Mouse (Mus musculus) spleen, adult 2 months (tissue): ENCODE measurements around the gene Ddo. TPM values are rescaled to one million over a fixed set of nuclear protein-coding genes. Genes with fewer than 3 reads are reported as not detected.

ENCODE experiments used
- DNase-seq, 2 experiments: peaks; one replicate each; pipeline versions ENCODE4 v3.0.0 to v3.0.0-alpha.2; 2012 to 2021; ENCODE audit warnings: low spot score in 2 of 2, low read depth in 1 of 2
- H3K27ac ChIP-seq: fragments of 200-500 bp; 2 replicates; pipeline ENCODE4 v1.5.1; 2012; ENCODE audit warnings: low read length, inconsistent platforms; ENCODE audit not compliant: insufficient read depth
- H3K27me3 ChIP-seq: fragments of 200-500 bp; 2 replicates; pipeline ENCODE4 v1.6.1; 2012; ENCODE audit warnings: mild to moderate bottlenecking, moderate library complexity, low read length, inconsistent platforms; ENCODE audit not compliant: control insufficient read depth, insufficient read depth
- H3K36me3 ChIP-seq: fragments of 200-500 bp; 2 replicates; pipeline ENCODE4 v1.6.1; 2012; ENCODE audit warnings: mild to moderate bottlenecking, low read length, inconsistent platforms; ENCODE audit not compliant: control insufficient read depth, insufficient read depth
- H3K4me1 ChIP-seq: fragments of 200-500 bp; 2 replicates; pipeline ENCODE4 v1.6.1; 2011; ENCODE audit warnings: inconsistent platforms; ENCODE audit not compliant: control insufficient read depth, insufficient read depth, insufficient read length
- H3K4me3 ChIP-seq: fragments of 200-500 bp; 2 replicates; pipeline ENCODE4 v1.5.1; 2011; ENCODE audit warnings: mild to moderate bottlenecking, inconsistent platforms; ENCODE audit not compliant: insufficient read depth, insufficient read length; ENCODE audit errors: extremely low read depth
- CTCF ChIP-seq: fragments of 200-500 bp; IDR thresholded peaks from 2 replicates; pipeline ENCODE4 v1.5.1; 2011; ENCODE audit warnings: mild to moderate bottlenecking, inconsistent platforms; ENCODE audit not compliant: insufficient read depth, insufficient read length, insufficient replicate concordance; ENCODE audit errors: extremely low read depth
- POLR2A ChIP-seq: fragments of 200-500 bp; IDR thresholded peaks from 2 replicates; pipeline ENCODE4 v1.6.1; 2011; ENCODE audit warnings: low read depth, low read length, inconsistent platforms
- WGBS: fragments of 180-500 bp; shearing (Covaris S2); methylation state at CpG from one replicate; pipeline ENCODE4 v1.1.7; 2018; 5-methylcytosine and 5-hydroxymethylcytosine counted together
- polyA plus RNA-seq: library from polyadenylated mRNA; depleted of rRNA; stranded (reverse); fragments of >200 nt; gene quantifications from 2 replicates; pipeline ENCODE4 v1.2.3, GENCODE M21; 2012

Gene Ddo
- polyA plus RNA-seq, 1 experiment = 0.71 TPM

- 92% methylated on average over 4 of the region's 4 CpGs for WGBS
- H3K4me1 ChIP-seq = no peaks in the 10 kb centered on the region; the same call in 1 of the 2 replicates
- DNase-seq = no peak
- H3K27ac ChIP-seq = no peak overlapping the region
- TF ChIP-seq POLR2A (no peak), CTCF (no peak)
- H3K4me3 ChIP-seq = no peak overlapping the region
- H3K36me3 ChIP-seq = no peaks in the 10 kb centered on the region
- H3K27me3 ChIP-seq = no peaks in the 10 kb centered on the region; the same call in 1 of the 2 replicates
Observed at GRCm38 (mm10) chr10:40640406-40640805, 10.6 kb downstream of the Ddo start.

DNA sequence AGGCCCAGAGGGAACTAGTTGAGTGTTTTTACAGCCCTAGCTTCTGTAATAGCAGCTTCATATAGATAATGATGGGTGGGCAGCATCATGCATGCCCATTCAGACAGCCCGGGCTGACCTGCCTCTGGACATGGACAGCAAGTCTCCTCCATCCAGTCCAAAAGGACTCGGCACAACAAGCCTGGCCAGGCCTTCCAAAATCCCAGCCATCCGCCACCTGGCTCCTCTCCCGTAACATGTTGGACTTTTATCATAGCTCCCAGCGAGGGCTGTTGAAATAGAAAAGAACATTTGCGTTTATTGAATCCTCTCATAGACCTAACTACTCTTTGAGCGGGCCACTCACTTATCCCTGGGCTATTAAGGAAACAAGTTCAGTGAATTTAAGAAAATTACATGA, 12.1 kb downstream of the Ddo start:
- Histone ChIP-seq H3K36me3 (no peaks in the 10 kb centered on the region), H3K27me3 (no peaks in the 10 kb centered on the region; the same call in 1 of the 2 replicates), H3K27ac (no peak overlapping the region), H3K4me1 (no peaks in the 10 kb centered on the region; the same call in 1 of the 2 replicates), H3K4me3 (no peak overlapping the region)
- WGBS = 94% methylated on average over 7 of the region's 7 CpGs
- TF ChIP-seq POLR2A (no peak), CTCF (no peak)
- DNase-seq = no peak

DNA sequence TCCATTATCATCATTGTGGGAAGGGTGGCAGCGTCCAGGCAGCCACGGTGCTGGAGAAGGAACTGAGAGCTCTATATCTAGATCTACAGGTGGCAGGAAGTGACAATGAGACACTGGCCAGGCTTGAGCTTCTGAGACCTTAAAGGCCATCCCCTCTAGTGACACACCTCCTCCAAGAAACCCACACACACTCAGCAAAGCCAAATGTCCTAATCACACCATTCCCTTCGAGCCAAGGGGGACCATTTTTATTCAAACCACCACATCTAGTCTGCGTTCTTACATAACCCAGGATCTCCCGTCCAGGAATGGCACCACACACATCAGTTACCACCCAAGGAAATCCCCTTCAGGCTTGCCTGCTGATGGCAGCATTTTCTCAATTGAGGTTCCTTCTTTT, 13.3 kb downstream of the Ddo start:
- Histone ChIP-seq H3K36me3 (no peaks in the 10 kb centered on the region), H3K27me3 (no peaks in the 10 kb centered on the region; the same call in 1 of the 2 replicates), H3K4me3 (no peak overlapping the region), H3K4me1 (no peaks in the 10 kb centered on the region; the same call in 1 of the 2 replicates), H3K27ac (no peak overlapping the region)
- DNase-seq = no peak
- WGBS = 51% methylated on average over 5 of the region's 5 CpGs
- no peak for TF ChIP-seq CTCF
- no peak for TF ChIP-seq POLR2A

- Histone ChIP-seq H3K4me3 (no peak overlapping the region), H3K27ac (no peak overlapping the region), H3K4me1 (no peaks in the 10 kb centered on the region; the same call in 1 of the 2 replicates), H3K36me3 (no peaks in the 10 kb centered on the region), H3K27me3 (no peaks in the 10 kb centered on the region; the same call in 1 of the 2 replicates)
- 80% methylated on average over 9 of the region's 9 CpGs for WGBS
- no peak for DNase-seq
- TF ChIP-seq CTCF = no peak
- TF ChIP-seq POLR2A = no peak
Observed at GRCm38 (mm10) chr10:40644456-40644855, 14.6 kb downstream of the Ddo start.

GRCm38 (mm10) chr10:40645346-40645745, 15.5 kb downstream of the Ddo start:
- no peak for DNase-seq
- 84% methylated on average over 1 of the region's 1 CpGs for WGBS
- no peak for TF ChIP-seq POLR2A
- no peak for TF ChIP-seq CTCF
- no peak overlapping the region for H3K4me3 ChIP-seq
- H3K27ac ChIP-seq = no peak overlapping the region
- H3K27me3 ChIP-seq = no peaks in the 10 kb centered on the region; the same call in 1 of the 2 replicates
- no peaks in the 10 kb centered on the region for H3K36me3 ChIP-seq
- no peaks in the 10 kb centered on the region; the same call in 1 of the 2 replicates for H3K4me1 ChIP-seq

DNA sequence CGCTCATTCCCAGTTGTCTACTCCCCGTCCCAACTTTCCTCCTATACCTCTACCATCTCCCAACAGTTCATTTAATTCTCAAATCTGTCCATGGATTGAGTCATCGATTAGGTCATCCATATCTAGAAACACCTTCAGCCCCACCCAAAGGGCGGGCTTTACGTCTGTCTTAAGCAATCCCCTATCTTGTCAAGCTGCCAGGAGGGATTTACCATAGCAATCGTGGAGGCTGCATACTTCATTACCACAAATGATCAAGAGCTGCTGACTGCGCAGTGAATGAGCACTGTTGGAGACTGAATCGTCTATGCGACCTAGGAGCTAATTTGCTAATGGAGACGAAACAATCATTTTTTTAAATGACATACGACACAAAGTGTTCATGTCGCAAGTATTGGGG, 19.0 kb downstream of the Ddo start:
- DNase-seq = no peak
- WGBS = 86% methylated on average over 12 of the region's 12 CpGs
- no peak overlapping the region for H3K27ac ChIP-seq
- no peak for TF ChIP-seq CTCF
- no peak for TF ChIP-seq POLR2A
- H3K4me1 ChIP-seq = no peaks in the 10 kb centered on the region; the same call in 1 of the 2 replicates
- H3K4me3 ChIP-seq = no peak overlapping the region
- no peaks in the 10 kb centered on the region for H3K36me3 ChIP-seq
- no peaks in the 10 kb centered on the region; the same call in 1 of the 2 replicates for H3K27me3 ChIP-seq

DNA sequence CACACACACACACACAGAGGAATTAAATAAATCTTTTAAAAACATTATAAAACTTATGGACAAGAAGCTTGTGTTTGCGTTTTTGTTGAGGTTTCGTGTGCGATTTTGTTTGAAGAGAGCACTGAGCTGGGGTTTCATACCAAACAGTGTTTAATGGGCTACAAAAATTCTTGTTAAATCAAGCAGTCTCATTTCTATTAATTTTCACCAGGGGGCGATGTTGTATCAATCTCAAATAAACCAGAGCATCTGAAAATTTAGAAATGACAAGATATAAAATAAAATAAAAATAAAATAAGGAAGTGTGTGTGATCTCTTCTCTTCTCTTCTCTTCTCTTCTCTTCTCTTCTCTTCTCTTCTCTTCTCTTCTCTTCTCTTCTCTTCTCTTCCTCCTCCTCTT, 19.8 kb downstream of the Ddo start:
- WGBS = 31% methylated on average over 4 of the region's 4 CpGs
- Histone ChIP-seq H3K27ac (no peak overlapping the region), H3K4me3 (no peak overlapping the region), H3K36me3 (no peaks in the 10 kb centered on the region), H3K27me3 (no peaks in the 10 kb centered on the region; the same call in 1 of the 2 replicates), H3K4me1 (no peaks in the 10 kb centered on the region)
- no peak for DNase-seq
- no peak for TF ChIP-seq CTCF
- TF ChIP-seq POLR2A = no peak
